Mouse (Mus musculus): Measurements from ENCODE around the gene Krtcap2. TPM values are rescaled to one million over a fixed set of nuclear protein-coding genes. Genes with fewer than 3 reads are reported as not detected.
A peak's percentile ranks its signal among the peaks of the same experiment; 100 is the strongest.
"Not testable (repeated sequence)": the region's sequence is repeated elsewhere in the genome, so short reads cannot be mapped to it uniquely, and the experiment has no call there.

The Krtcap2 gene
- polyA plus RNA-seq, 1 experiment from 2014 or later, result 333 TPM

DNA sequence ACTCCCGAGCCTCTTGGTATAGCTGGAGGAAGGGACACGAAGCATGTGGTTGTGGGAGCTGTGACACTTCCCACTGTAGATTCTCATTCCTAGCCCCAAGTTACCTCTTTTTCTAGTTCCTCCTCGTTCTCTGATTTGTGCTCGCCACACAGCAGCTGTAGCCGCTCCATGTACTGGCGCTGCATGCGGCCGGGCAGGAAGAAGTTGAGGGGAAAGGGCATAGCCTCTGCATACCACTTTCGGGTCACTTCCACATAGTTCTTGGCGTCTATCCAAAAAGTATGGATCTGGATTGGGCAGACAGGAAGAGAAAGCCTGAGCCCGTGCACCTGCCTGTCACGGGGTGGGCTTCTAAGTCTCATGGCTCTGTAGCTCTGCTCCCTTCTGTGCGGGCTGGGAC lies 35.6 kb upstream of the Krtcap2 start:
- peaks cover 17% of the 10 kb centered on the region for H3K4me1 ChIP-seq (replicated peaks)
- H3K9ac ChIP-seq (replicated peaks), result no peak overlapping the region
- no peak overlapping the region for H3K4me2 ChIP-seq
- H3K4me3 ChIP-seq (replicated peaks), result no peak overlapping the region
- H3K9me3 ChIP-seq, result no peaks in the 10 kb centered on the region
- ATAC-seq (ENCODE audit: insufficient number of reproducible peaks, insufficient read depth, low FRiP score, low TSS enrichment, low read depth), result no peak
- H3K36me3 ChIP-seq, result peaks cover 63% of the 10 kb centered on the region
- H3K27me3 ChIP-seq, result no peaks in the 10 kb centered on the region
- WGBS, result 90% methylated on average over 13 of the region's 13 CpGs
- H3K27ac ChIP-seq, result no peak overlapping the region

DNA sequence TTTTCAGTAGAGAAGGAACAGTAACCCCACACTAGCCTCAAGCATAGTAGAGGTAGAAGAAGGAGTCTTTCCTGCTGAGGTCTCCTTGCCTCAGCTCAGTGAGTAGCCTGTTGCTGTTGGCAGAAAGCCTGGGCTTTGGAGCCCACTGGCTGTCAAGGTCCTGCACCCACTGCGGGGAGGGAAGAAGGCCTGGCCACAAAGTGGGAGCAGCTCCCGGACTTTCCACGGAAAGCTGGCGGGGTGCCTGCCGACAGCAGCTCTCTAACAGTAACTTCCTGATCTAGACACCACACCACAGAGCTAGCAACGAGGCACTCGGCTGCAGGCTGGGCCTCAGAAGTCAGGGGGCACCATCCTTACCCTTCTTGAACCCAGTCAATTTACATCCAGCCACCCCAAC lies 35.0 kb upstream of the Krtcap2 start:
- Histone ChIP-seq H3K4me2 (no peak overlapping the region), H3K36me3 (peaks cover 57% of the 10 kb centered on the region)

DNA sequence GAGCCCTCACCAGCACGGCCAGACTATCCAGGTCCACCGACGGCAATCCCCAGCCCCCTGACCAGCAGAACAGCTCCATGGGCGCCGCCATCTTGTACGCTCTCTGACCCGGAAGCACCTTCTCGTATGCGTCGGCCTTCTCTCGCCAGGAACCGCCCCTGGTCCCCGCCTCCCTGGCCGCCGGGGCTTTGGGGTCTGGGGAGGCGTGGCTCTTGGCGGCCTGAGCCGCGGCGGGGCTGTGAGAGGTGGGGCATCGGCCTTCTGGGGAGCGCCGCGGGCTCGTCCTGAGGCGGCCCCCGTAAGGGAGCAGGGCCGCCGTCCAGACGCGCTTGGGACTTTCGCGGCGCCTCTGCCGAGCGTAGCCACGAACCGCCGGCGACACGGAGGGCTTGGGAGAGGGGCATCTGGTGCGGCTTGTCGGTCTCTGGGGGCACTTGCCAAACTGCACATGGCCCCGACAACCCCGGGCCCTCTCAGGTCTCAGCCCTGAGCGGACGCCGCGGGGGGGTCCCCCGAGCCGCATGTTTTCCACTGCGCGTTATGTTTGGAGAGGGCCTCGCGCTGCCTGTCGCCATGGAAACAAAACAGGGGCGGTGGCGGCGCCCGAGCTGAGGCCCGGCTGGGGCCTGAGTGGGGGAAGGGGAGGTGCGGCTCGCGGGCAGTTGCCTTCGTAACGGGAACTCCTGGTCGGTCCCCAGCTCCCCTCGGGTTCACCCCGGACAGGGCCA lies 31.8 kb upstream of the Krtcap2 start:
- peak; percentile 87 for ATAC-seq (ENCODE audit: insufficient number of reproducible peaks, insufficient read depth, low FRiP score, low TSS enrichment, low read depth)
- Histone ChIP-seq H3K27ac (peak overlapping the region; percentile 99), H3K36me3 (peaks cover 38% of the 10 kb centered on the region), H3K27me3 (no peaks in the 10 kb centered on the region), H3K4me2 (peak overlapping the region; percentile 81), H3K4me1 (replicated peaks) (peaks cover 27% of the 10 kb centered on the region), H3K9ac (replicated peaks) (peak overlapping the region; percentile 74), H3K4me3 (replicated peaks) (peak overlapping the region; percentile 80), H3K9me3 (no peaks in the 10 kb centered on the region)
- under 1% methylated on average over 69 of the region's 69 CpGs for WGBS

More for the DNA sequence above, 35.0 kb upstream of the Krtcap2 start:
- no peaks in the 10 kb centered on the region for H3K27me3 ChIP-seq
- H3K4me3 ChIP-seq (replicated peaks), result no peak overlapping the region
- no peak overlapping the region for H3K9ac ChIP-seq (replicated peaks)
- ATAC-seq (ENCODE audit: insufficient number of reproducible peaks, insufficient read depth, low FRiP score, low TSS enrichment, low read depth), result no peak
- peaks cover 22% of the 10 kb centered on the region for H3K4me1 ChIP-seq (replicated peaks)
- no peaks in the 10 kb centered on the region for H3K9me3 ChIP-seq
- no peak overlapping the region for H3K27ac ChIP-seq
- WGBS, result 86% methylated on average over 7 of the region's 7 CpGs

DNA sequence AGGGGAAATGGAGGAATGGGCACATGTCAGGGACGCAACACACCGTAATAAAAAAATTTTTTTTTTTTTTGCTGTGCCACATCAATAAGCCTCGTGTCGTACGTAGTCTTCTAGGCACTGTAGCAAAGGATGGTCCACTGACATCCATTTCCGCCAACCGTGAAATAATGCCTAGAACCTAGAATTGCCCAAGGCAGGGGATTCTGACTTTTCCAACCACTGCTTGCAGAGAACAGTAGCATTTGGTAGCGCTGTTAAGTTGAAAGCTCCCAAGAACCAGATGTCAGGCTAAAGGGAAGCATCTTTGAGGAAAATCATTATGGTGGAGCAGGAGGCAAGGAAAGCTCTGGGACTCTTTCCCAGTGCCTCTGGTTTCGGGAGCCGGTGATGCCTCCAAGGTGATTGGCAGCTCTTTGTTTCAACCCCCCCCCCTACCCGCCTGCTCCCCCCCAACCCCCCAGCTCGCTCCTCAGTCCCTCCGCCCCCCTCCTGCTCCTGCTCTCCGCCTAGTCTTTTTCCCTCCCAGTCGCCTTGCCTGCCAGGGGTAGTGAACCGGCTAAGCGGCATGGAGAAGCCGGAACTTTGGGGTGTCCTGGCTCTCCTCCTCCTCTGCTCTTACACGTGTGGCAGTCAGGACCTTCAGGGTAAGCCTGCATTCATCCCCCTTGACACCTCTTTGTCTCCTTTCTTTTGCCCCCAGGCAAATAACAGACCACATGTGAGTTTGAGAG lies 30.9 kb upstream of the Krtcap2 start, which contains the start of gene Thbs3:
Gene Thbs3 (plus strand): TSS at position 500 of the 731 bp plus-strand sequence.
- 1% methylated on average over 19 of the region's 19 CpGs for WGBS
- no peaks in the 10 kb centered on the region for H3K27me3 ChIP-seq
- peak within 1 kb of the TSS; percentile 74 for H3K9ac ChIP-seq (replicated peaks)
- H3K4me2 ChIP-seq, result peak within 1 kb of the TSS; percentile 81
- H3K9me3 ChIP-seq, result no peaks in the 10 kb centered on the region
- no peak for ATAC-seq (ENCODE audit: insufficient number of reproducible peaks, insufficient read depth, low FRiP score, low TSS enrichment, low read depth)
- H3K36me3 ChIP-seq, result peaks cover 37% of the 10 kb centered on the region
- peak within 1 kb of the TSS; percentile 80 for H3K4me3 ChIP-seq (replicated peaks)
- H3K27ac ChIP-seq, result peak within 1 kb of the TSS; percentile 99
- peaks cover 27% of the 10 kb centered on the region for H3K4me1 ChIP-seq (replicated peaks)

DNA sequence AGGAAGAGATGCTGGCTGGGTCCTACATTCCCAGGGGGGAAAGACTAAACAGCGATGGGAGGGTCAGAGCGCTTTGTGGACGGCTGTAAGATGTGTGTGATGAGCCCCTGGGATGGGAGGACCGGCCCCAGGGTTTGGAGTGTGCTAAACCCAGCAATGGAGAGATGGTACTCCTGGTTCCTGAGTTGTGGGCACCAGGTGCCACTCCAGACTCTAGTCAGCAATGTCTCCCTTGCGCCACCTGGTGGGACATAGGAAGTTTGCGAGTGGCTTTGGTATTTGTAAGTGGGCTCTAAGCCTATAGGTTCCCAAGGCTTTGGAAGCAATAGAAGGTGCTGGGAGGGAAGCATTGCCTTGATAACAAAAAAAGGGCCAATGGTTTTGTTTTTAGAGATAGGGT lies 29.9 kb upstream of the Krtcap2 start:
- peak; percentile 15; the same call in 1 of the 2 replicates for ATAC-seq (ENCODE audit: insufficient number of reproducible peaks, insufficient read depth, low FRiP score, low TSS enrichment, low read depth)

DNA sequence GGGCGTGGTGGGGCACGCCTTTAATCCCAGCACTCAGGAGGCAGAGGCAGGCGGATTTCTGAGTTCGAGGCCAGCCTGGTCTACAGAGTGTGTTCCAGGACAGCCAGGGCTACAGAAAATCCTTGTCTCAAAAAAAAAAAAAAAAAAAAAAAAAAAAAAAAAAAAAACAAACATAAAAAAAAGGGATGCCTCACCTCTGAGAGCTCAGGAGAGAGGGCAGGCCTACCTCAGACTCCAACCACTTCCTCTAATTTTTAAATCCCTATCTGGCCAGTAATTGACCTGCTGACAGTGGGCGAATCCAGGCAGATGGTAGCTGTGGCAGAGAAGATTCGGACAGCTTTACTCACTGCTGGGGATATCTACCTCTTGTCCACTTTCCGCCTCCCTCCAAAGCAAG lies 29.4 kb upstream of the Krtcap2 start:
- 73% methylated on average over 7 of the region's 7 CpGs for WGBS
- not testable (repeated sequence) for ATAC-seq (ENCODE audit: insufficient number of reproducible peaks, insufficient read depth, low FRiP score, low TSS enrichment, low read depth); H3K27me3 ChIP-seq; H3K4me3 ChIP-seq (replicated peaks); H3K9me3 ChIP-seq; H3K27ac ChIP-seq; H3K9ac ChIP-seq (replicated peaks)
- Histone ChIP-seq H3K4me1 (replicated peaks) (peaks cover 27% of the 10 kb centered on the region), H3K36me3 (peaks cover 37% of the 10 kb centered on the region), H3K4me2 (peak overlapping the region; percentile 81)

More for the DNA sequence above, 29.9 kb upstream of the Krtcap2 start:
- Histone ChIP-seq H3K9ac (replicated peaks) (peak overlapping the region; percentile 74; the same call in 1 of the 2 replicates), H3K4me1 (replicated peaks) (peaks cover 27% of the 10 kb centered on the region), H3K36me3 (peaks cover 35% of the 10 kb centered on the region), H3K4me2 (peak overlapping the region; percentile 81), H3K4me3 (replicated peaks) (peak overlapping the region; percentile 80), H3K9me3 (no peaks in the 10 kb centered on the region), H3K27me3 (no peaks in the 10 kb centered on the region), H3K27ac (peak overlapping the region; percentile 99)
- under 1% methylated on average over 6 of the region's 6 CpGs for WGBS

DNA sequence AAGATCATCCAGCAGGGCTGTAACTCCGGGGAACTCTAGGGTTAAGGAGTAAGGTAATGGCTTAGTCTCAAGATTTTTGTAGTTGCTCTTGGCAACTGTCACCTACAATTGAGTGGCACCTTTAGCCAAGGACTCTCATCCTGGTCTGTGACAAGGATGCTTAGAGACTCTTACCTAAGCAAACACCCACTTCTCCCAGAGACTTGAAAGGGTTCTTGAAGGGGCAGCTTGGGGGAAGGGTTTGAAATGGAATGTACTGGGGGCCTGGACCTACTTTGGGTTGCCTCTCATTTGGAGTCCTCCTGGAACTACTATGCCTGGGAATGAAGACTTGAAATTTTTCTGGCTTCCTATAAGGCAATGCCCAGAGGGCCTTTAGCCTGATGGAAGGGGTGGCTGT lies 27.5 kb upstream of the Krtcap2 start:
- no peak overlapping the region for H3K27ac ChIP-seq
- ATAC-seq (ENCODE audit: insufficient number of reproducible peaks, insufficient read depth, low FRiP score, low TSS enrichment, low read depth), result no peak
- no peaks in the 10 kb centered on the region for H3K9me3 ChIP-seq
- no peak overlapping the region for H3K4me2 ChIP-seq
- peaks cover 52% of the 10 kb centered on the region for H3K36me3 ChIP-seq
- WGBS, result 93% methylated on average over 1 of the region's 1 CpGs
- H3K27me3 ChIP-seq, result no peaks in the 10 kb centered on the region
- H3K4me1 ChIP-seq (replicated peaks), result peaks cover 16% of the 10 kb centered on the region
- H3K4me3 ChIP-seq (replicated peaks), result no peak overlapping the region
- no peak overlapping the region for H3K9ac ChIP-seq (replicated peaks)

DNA sequence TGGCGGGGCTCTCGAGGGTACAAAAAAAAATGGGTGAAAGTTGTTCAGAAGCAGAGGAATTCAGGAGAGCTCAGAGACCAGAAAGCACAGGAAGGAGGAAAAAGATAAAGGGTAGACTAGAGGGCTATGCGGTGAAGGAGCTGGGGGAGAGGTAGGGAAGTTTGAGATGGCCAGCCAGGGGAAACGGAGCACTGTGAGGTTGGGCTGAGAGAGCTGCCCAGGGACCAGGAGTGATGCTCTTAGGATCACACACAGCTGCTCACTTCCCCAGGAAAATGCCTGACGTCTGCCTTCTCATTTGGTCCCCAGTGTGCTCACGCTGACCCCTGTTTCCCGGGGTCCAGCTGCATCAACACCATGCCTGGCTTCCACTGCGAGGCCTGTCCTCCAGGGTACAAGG lies 26.2 kb upstream of the Krtcap2 start:
- Histone ChIP-seq H3K4me2 (no peak overlapping the region), H3K4me1 (replicated peaks) (peaks cover 16% of the 10 kb centered on the region), H3K9me3 (no peaks in the 10 kb centered on the region), H3K36me3 (peaks cover 64% of the 10 kb centered on the region), H3K27ac (no peak overlapping the region), H3K9ac (replicated peaks) (0 out of 2 replicates have a peak overlapping the region, but pooled peaks have one; percentile 27), H3K27me3 (no peaks in the 10 kb centered on the region), H3K4me3 (replicated peaks) (no peak overlapping the region)
- 36% methylated on average over 8 of the region's 8 CpGs for WGBS
- no peak for ATAC-seq (ENCODE audit: insufficient number of reproducible peaks, insufficient read depth, low FRiP score, low TSS enrichment, low read depth)

DNA sequence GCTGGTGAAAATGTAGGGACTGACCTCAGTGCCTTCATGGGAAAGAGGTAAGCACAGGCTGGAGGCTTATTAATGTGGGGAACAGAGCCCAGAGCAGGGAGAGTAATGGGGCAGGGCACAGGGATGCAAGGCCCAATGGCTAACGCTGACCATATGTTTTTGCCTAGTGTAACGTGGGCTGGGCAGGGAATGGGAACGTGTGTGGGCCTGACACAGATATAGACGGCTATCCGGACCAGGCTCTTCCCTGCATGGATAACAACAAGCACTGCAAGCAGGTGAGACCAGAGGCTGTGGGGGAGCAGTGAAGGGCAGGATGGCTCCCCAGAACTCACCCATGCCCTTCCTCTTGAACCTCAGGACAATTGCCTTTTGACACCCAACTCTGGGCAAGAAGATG lies 24.6 kb upstream of the Krtcap2 start:
- peaks cover 72% of the 10 kb centered on the region for H3K36me3 ChIP-seq
- no peak for ATAC-seq (ENCODE audit: insufficient number of reproducible peaks, insufficient read depth, low FRiP score, low TSS enrichment, low read depth)
- no peak overlapping the region for H3K9ac ChIP-seq (replicated peaks)
- H3K27ac ChIP-seq, result no peak overlapping the region
- H3K4me3 ChIP-seq (replicated peaks), result no peak overlapping the region
- peaks cover 3% of the 10 kb centered on the region; the same call in 1 of the 2 replicates for H3K27me3 ChIP-seq
- H3K9me3 ChIP-seq, result no peaks in the 10 kb centered on the region
- 38% methylated on average over 5 of the region's 5 CpGs for WGBS
- peaks cover 12% of the 10 kb centered on the region for H3K4me1 ChIP-seq (replicated peaks)
- no peak overlapping the region for H3K4me2 ChIP-seq

DNA sequence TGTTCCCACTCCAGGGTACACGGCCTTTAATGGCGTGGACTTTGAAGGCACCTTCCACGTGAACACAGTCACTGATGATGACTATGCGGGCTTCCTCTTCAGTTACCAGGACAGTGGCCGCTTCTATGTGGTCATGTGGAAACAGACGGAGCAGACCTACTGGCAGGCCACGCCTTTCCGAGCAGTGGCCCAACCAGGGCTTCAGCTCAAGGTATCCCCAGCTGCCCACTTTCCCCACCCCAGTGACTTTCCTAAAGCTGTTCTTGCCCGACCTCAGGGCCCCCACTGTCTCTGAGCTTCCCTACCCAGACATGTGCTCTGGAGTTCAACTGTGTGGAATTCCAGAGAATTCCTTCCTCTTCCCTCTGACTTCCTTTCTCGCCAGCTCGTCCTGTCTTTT lies 21.0 kb upstream of the Krtcap2 start:
- H3K4me1 ChIP-seq (replicated peaks), result peaks cover 35% of the 10 kb centered on the region
- H3K9me3 ChIP-seq, result no peaks in the 10 kb centered on the region
- peak overlapping the region; percentile 96; the same call in 1 of the 2 replicates for H3K4me2 ChIP-seq
- H3K9ac ChIP-seq (replicated peaks), result 0 out of 2 replicates have a peak overlapping the region, but pooled peaks have one; percentile 12
- peaks cover 14% of the 10 kb centered on the region for H3K27me3 ChIP-seq
- no peak overlapping the region for H3K4me3 ChIP-seq (replicated peaks)
- ATAC-seq (ENCODE audit: insufficient number of reproducible peaks, insufficient read depth, low FRiP score, low TSS enrichment, low read depth), result no peak
- peaks cover 51% of the 10 kb centered on the region for H3K36me3 ChIP-seq
- 84% methylated on average over 11 of the region's 11 CpGs for whole genome bisulfite sequencing
- H3K27ac ChIP-seq, result no peak overlapping the region

DNA sequence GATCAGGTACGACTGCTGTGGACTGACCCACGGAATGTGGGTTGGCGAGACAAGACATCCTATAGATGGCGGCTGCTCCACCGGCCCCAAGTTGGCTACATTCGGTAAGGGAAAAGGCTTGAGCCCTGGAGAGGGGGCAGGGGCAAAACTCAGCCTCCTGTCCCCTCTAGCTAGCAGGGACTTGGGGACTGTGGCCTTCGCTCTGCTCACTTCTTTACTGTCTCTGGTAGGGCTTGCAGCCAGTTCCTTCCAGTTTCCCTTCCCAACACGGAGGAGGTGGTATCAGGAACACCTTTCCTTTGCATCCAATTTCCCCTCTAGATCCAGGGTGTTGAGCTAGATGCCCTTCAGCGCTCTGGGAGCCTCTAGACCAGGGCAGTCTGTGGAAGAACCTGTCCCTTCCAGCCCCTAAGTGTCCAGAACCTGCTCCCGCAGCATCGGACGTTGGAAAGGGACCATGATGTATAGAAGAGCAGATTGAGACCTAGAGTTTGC lies 20.4 kb upstream of the Krtcap2 start:
- Histone ChIP-seq H3K9ac (replicated peaks) (no peak overlapping the region), H3K4me2 (peak overlapping the region; percentile 96), H3K4me1 (replicated peaks) (peaks cover 35% of the 10 kb centered on the region), H3K9me3 (no peaks in the 10 kb centered on the region), H3K27ac (peak overlapping the region; percentile 45; the same call in 1 of the 2 replicates), H3K36me3 (peaks cover 45% of the 10 kb centered on the region), H3K4me3 (replicated peaks) (no peak overlapping the region), H3K27me3 (peaks cover 20% of the 10 kb centered on the region)
- 57% methylated on average over 12 of the region's 12 CpGs for WGBS
- no peak for ATAC-seq (ENCODE audit: insufficient number of reproducible peaks, insufficient read depth, low FRiP score, low TSS enrichment, low read depth)
